Mouse (Mus musculus) limb, embryonic 14.5 days (tissue): ENCODE measurements around the gene Foxn3. TPM values are rescaled to one million over a fixed set of nuclear protein-coding genes. Genes with fewer than 3 reads are reported as not detected.
A peak's percentile ranks its signal among the peaks of the same experiment; 100 is the strongest.

Experiments used
- ATAC-seq: fragments of 200-750 bp; cut with Nextera tagmentation; 2 replicates; pipeline ENCODE4 v1.8.0; 2017; ENCODE audit warnings: low read depth, moderate number of reproducible peaks, moderate TSS enrichment; ENCODE audit not compliant: low FRiP score
- DNase-seq: peaks from one replicate; pipeline ENCODE4 v3.0.0-alpha.2; 2015; ENCODE audit warnings: low spot score
- H3K27ac ChIP-seq: fragments of 300-500 bp; sonication (generic); replicated peaks from 2 replicates; pipeline ENCODE4 v1.5.1; 2014; ENCODE audit warnings: low read depth, mild to moderate bottlenecking, low read length, moderate library complexity, mixed read lengths
- H3K27me3 ChIP-seq: fragments of 300-500 bp; sonication (generic); 2 replicates; pipeline ENCODE4 v1.6.1; 2014; ENCODE audit warnings: low read length, mixed read lengths; ENCODE audit not compliant: control insufficient read depth, insufficient read depth
- H3K36me3 ChIP-seq: fragments of 300-500 bp; sonication (generic); 2 replicates; pipeline ENCODE4 v1.6.1; 2014; ENCODE audit warnings: mild to moderate bottlenecking, low read length, moderate library complexity, mixed read lengths; ENCODE audit not compliant: control insufficient read depth, insufficient read depth
- H3K4me1 ChIP-seq: fragments of 300-500 bp; sonication (generic); 2 replicates; pipeline ENCODE4 v1.6.1; 2014; ENCODE audit warnings: antibody characterized with exemption, low read length, mixed read lengths; ENCODE audit not compliant: control insufficient read depth, insufficient read depth
- H3K4me2 ChIP-seq: fragments of 300-500 bp; sonication (generic); replicated peaks from 2 replicates; pipeline ENCODE4 v1.6.1; 2014; ENCODE audit warnings: low read depth, mild to moderate bottlenecking, low read length, moderate library complexity; ENCODE audit not compliant: severe bottlenecking
- H3K4me3 ChIP-seq: fragments of 300-500 bp; sonication (generic); replicated peaks from 2 replicates; pipeline ENCODE4 v1.5.1; 2014; ENCODE audit warnings: low read length
- H3K9ac ChIP-seq: fragments of 300-500 bp; sonication (generic); 2 replicates; pipeline ENCODE4 v1.6.1; 2014; ENCODE audit warnings: mild to moderate bottlenecking, low read depth, low read length, moderate library complexity; ENCODE audit not compliant: severe bottlenecking
- H3K9me3 ChIP-seq: fragments of 300-500 bp; sonication (generic); 2 replicates; pipeline ENCODE4 v1.6.1; 2016; ENCODE audit warnings: low read length; ENCODE audit not compliant: control insufficient read depth
- POLR2A ChIP-seq: fragments of 200-500 bp; IDR thresholded peaks from 2 replicates; pipeline ENCODE4 v1.8.0; 2012; ENCODE audit warnings: inconsistent platforms, mild to moderate bottlenecking, moderate library complexity, borderline replicate concordance; ENCODE audit not compliant: insufficient read depth, insufficient read length; ENCODE audit errors: extremely low read depth
- WGBS: fragments of 180-500 bp; shearing (Covaris S2); extraction: QIAGEN DNeasy Blood & Tissue Kit; methylation state at CpG from one replicate; pipeline ENCODE4 v1.1.7; 2014; 5-methylcytosine and 5-hydroxymethylcytosine counted together
- polyA plus RNA-seq, 2 experiments: library from polyadenylated mRNA; depleted of rRNA in 1 of 2; stranded (reverse) in 1 of 2; unstranded in 1 of 2; fragments of >200 nt; fragmentation: Nextera tagmentation in 1 of 2; extraction: Ambion mirVana in 1 of 2; gene quantifications; 2 replicates each; pipeline versions ENCODE4 v1.2.1 to v1.2.3; 2012 to 2014

The Foxn3 gene
- polyA plus RNA-seq, 2 experiments = 27.6 to 118 TPM

GRCm38 (mm10) chr12:99333304-99333968 lies 229.9 kb downstream of the Foxn3 start:
- Histone ChIP-seq H3K36me3 (0 out of 2 replicates have a peak, but pooled peaks cover 8% of the 10 kb centered on the region), H3K27ac (no peak overlapping the region), H3K4me2 (no peak overlapping the region), H3K9ac (no peak overlapping the region), H3K4me3 (no peak overlapping the region), H3K9me3 (no peaks in the 10 kb centered on the region), H3K4me1 (peaks cover 66% of the 10 kb centered on the region), H3K27me3 (no peaks in the 10 kb centered on the region)
- no peak for TF ChIP-seq POLR2A
- DNase-seq = no peak
- WGBS = 79% methylated on average over 20 of the region's 20 CpGs
- no peak for ATAC-seq

- DNase-seq = no peak
- Histone ChIP-seq H3K36me3 (0 out of 2 replicates have a peak, but pooled peaks cover 3% of the 10 kb centered on the region), H3K27ac (no peak overlapping the region), H3K4me1 (peaks cover 68% of the 10 kb centered on the region), H3K27me3 (no peaks in the 10 kb centered on the region), H3K9me3 (no peaks in the 10 kb centered on the region), H3K9ac (no peak overlapping the region), H3K4me3 (no peak overlapping the region), H3K4me2 (no peak overlapping the region)
- 82% methylated on average over 15 of the region's 16 CpGs for whole genome bisulfite sequencing
- no peak for ATAC-seq
- no peak for TF ChIP-seq POLR2A
Measured at GRCm38 (mm10) chr12:99332144-99332807, 231.1 kb downstream of the Foxn3 start.

- 28% methylated on average over 7 of the region's 8 CpGs for WGBS
- DNase-seq (no peak), ATAC-seq (no peak)
- no peaks in the 10 kb centered on the region for H3K9me3 ChIP-seq
- no peak for TF ChIP-seq POLR2A
- H3K4me3 ChIP-seq = no peak overlapping the region
- H3K4me1 ChIP-seq = peaks cover 63% of the 10 kb centered on the region
- H3K27me3 ChIP-seq = no peaks in the 10 kb centered on the region
- 0 out of 2 replicates have a peak, but pooled peaks cover 3% of the 10 kb centered on the region for H3K36me3 ChIP-seq
- no peak overlapping the region for H3K27ac ChIP-seq
- H3K4me2 ChIP-seq = no peak overlapping the region
- H3K9ac ChIP-seq = no peak overlapping the region
Measured at GRCm38 (mm10) chr12:99331341-99331947, 231.9 kb downstream of the Foxn3 start.

- 76% methylated on average over 12 of the region's 12 CpGs for WGBS
Measured at GRCm38 (mm10) chr12:99330822-99331285, 232.5 kb downstream of the Foxn3 start.

GRCm38 (mm10) chr12:99329301-99330257 lies 233.8 kb downstream of the Foxn3 start:
- H3K27ac ChIP-seq = peak overlapping the region; percentile 43; the same call in 1 of the 2 replicates
- ATAC-seq (no peak), DNase-seq (no peak)
- no peak overlapping the region; the same call in 1 of the 2 replicates for H3K9ac ChIP-seq
- 12% methylated on average over 20 of the region's 20 CpGs for WGBS
- H3K27me3 ChIP-seq = no peaks in the 10 kb centered on the region
- H3K9me3 ChIP-seq = no peaks in the 10 kb centered on the region
- H3K4me1 ChIP-seq = peaks cover 63% of the 10 kb centered on the region
- no peak overlapping the region for H3K4me3 ChIP-seq
- H3K4me2 ChIP-seq = no peak overlapping the region; the same call in 1 of the 2 replicates
- H3K36me3 ChIP-seq = 0 out of 2 replicates have a peak, but pooled peaks cover 6% of the 10 kb centered on the region
- TF ChIP-seq POLR2A = no peak

More at GRCm38 (mm10) chr12:99330822-99331285, 232.5 kb downstream of the Foxn3 start:
- no peak overlapping the region for H3K4me3 ChIP-seq
- TF ChIP-seq POLR2A = no peak
- H3K9ac ChIP-seq = no peak overlapping the region
- no peaks in the 10 kb centered on the region for H3K9me3 ChIP-seq
- H3K4me1 ChIP-seq = peaks cover 63% of the 10 kb centered on the region
- no peak overlapping the region for H3K4me2 ChIP-seq
- H3K36me3 ChIP-seq = 0 out of 2 replicates have a peak, but pooled peaks cover 3% of the 10 kb centered on the region
- no peak for DNase-seq
- ATAC-seq = no peak
- no peak overlapping the region for H3K27ac ChIP-seq
- H3K27me3 ChIP-seq = no peaks in the 10 kb centered on the region
